Mouse (Mus musculus) intestine, embryonic 14.5 days (tissue): ENCODE measurements around the gene Unk. TPM values are rescaled to one million over a fixed set of nuclear protein-coding genes. Genes with fewer than 3 reads are reported as not detected.
A peak's percentile ranks its signal among the peaks of the same experiment; 100 is the strongest.
"Not testable (repeated sequence)": the region's sequence is repeated elsewhere in the genome, so short reads cannot be mapped to it uniquely, and the experiment has no call there.

ENCODE experiments used
- ATAC-seq: fragments of 200-750 bp; cut with Nextera tagmentation; replicated peaks from 2 replicates; pipeline ENCODE4 v1.8.0; 2017; ENCODE audit warnings: low read depth, moderate number of reproducible peaks, moderate TSS enrichment, moderate library complexity; ENCODE audit not compliant: low FRiP score, low TSS enrichment
- DNase-seq: peaks from one replicate; pipeline ENCODE4 v3.0.0-alpha.2; 2018; ENCODE audit warnings: low spot score
- H3K27ac ChIP-seq: fragments of 300-500 bp; sonication (generic); 2 replicates; pipeline ENCODE4 v1.5.1; 2014; ENCODE audit warnings: low read depth, mild to moderate bottlenecking, control low read depth
- H3K27me3 ChIP-seq: fragments of 300-500 bp; sonication (generic); replicated peaks from 2 replicates; pipeline ENCODE4 v1.6.1; 2014; ENCODE audit warnings: low read length, control low read depth; ENCODE audit not compliant: control insufficient read depth, insufficient read depth
- H3K36me3 ChIP-seq: fragments of 300-500 bp; sonication (generic); 2 replicates; pipeline ENCODE4 v1.6.1; 2014; ENCODE audit warnings: low read length, control low read depth; ENCODE audit not compliant: control insufficient read depth, insufficient read depth
- H3K4me1 ChIP-seq: fragments of 300-500 bp; sonication (generic); replicated peaks from 2 replicates; pipeline ENCODE4 v1.6.1; 2014; ENCODE audit warnings: low read length, control low read depth, mixed read lengths; ENCODE audit not compliant: control insufficient read depth, insufficient read depth
- H3K4me2 ChIP-seq: fragments of 300-500 bp; sonication (generic); 2 replicates; pipeline ENCODE4 v1.6.1; 2014; ENCODE audit warnings: low read length
- H3K4me3 ChIP-seq: fragments of 300-500 bp; sonication (generic); 2 replicates; pipeline ENCODE4 v1.5.1; 2014; ENCODE audit warnings: low read depth, low read length, control low read depth, mixed read lengths
- H3K9ac ChIP-seq: fragments of 300-500 bp; sonication (generic); 2 replicates; pipeline ENCODE4 v1.6.1; 2014; ENCODE audit warnings: mild to moderate bottlenecking, low read length
- H3K9me3 ChIP-seq: fragments of 300-500 bp; sonication (generic); 2 replicates; pipeline ENCODE4 v1.6.1; 2016; ENCODE audit warnings: low read length, control low read depth; ENCODE audit not compliant: control insufficient read depth
- WGBS: fragments of 180-500 bp; shearing (Covaris S2); extraction: QIAGEN DNeasy Blood & Tissue Kit; methylation state at CpG from one replicate; pipeline ENCODE4 v1.1.7; 2014; 5-methylcytosine and 5-hydroxymethylcytosine counted together
- polyA plus RNA-seq: library from polyadenylated mRNA; unstranded; fragments of >200 nt; fragmentation: Nextera tagmentation; extraction: Ambion mirVana; gene quantifications from 2 replicates; pipeline ENCODE4 v1.2.1, GENCODE M21; 2014

Gene Unk
- polyA plus RNA-seq, 1 experiment from 2014 or later: 29.8 TPM

- DNase-seq (no peak), ATAC-seq (no peak)
- WGBS: 88% methylated on average over 6 of the region's 6 CpGs
- Histone ChIP-seq H3K4me1 (peaks cover 10% of the 10 kb centered on the region; the same call in 1 of the 2 replicates), H3K27ac (no peak overlapping the region), H3K4me2 (no peak overlapping the region), H3K9me3 (0 out of 2 replicates have a peak, but pooled peaks cover under 1% of the 10 kb centered on the region), H3K9ac (no peak overlapping the region), H3K27me3 (no peaks in the 10 kb centered on the region), H3K36me3 (no peaks in the 10 kb centered on the region), H3K4me3 (no peak overlapping the region)
Measured at GRCm38 (mm10) chr11:116091591-116091990, 61.5 kb downstream of the Unk start.

DNA sequence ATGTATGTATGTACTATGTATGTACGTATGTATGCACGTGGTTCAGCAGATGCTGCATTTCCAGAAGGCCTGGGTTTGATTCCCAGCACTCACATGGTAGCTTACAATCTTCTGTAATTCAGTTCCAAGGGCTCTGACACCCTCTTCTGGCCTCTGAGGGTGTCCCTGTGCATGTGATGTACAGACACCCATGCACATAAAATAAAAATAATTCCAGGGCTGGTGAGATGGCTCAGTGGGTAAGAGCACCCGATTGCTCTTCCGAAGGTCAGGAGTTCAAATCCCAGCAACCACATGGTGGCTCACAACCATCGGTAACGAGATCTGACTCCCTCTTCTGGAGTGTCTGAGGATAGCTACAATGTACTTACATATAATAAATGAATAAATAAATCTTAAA, 62.8 kb downstream of the Unk start:
- not testable (repeated sequence) for ATAC-seq

GRCm38 (mm10) chr11:116093771-116094565, 63.8 kb downstream of the Unk start:
- no peaks in the 10 kb centered on the region for H3K27me3 ChIP-seq
- no peak for DNase-seq
- H3K36me3 ChIP-seq: no peaks in the 10 kb centered on the region
- H3K4me2 ChIP-seq: no peak overlapping the region
- no peak overlapping the region for H3K9ac ChIP-seq
- no peak overlapping the region; the same call in 1 of the 2 replicates for H3K27ac ChIP-seq
- ATAC-seq: no peak
- 0 out of 2 replicates have a peak, but pooled peaks cover 8% of the 10 kb centered on the region for H3K4me1 ChIP-seq
- no peak overlapping the region for H3K4me3 ChIP-seq
- H3K9me3 ChIP-seq: 0 out of 2 replicates have a peak, but pooled peaks cover 3% of the 10 kb centered on the region
- WGBS: 37% methylated on average over 16 of the region's 16 CpGs

More for the DNA sequence above, 62.8 kb downstream of the Unk start:
- not testable (repeated sequence) for DNase-seq, H3K27me3 ChIP-seq, H3K4me1 ChIP-seq, H3K9ac ChIP-seq, H3K4me2 ChIP-seq, H3K9me3 ChIP-seq, H3K27ac ChIP-seq, H3K36me3 ChIP-seq, H3K4me3 ChIP-seq
- WGBS: 88% methylated on average over 6 of the region's 6 CpGs

- no peak for ATAC-seq
- H3K9ac ChIP-seq: no peak overlapping the region
- peaks cover 20% of the 10 kb centered on the region for H3K4me1 ChIP-seq
- H3K27ac ChIP-seq: no peak overlapping the region
- no peak overlapping the region for H3K4me3 ChIP-seq
- 73% methylated on average over 3 of the region's 3 CpGs for WGBS
- no peaks in the 10 kb centered on the region for H3K36me3 ChIP-seq
- H3K27me3 ChIP-seq: no peaks in the 10 kb centered on the region
- no peak for DNase-seq
- 0 out of 2 replicates have a peak, but pooled peaks cover 3% of the 10 kb centered on the region for H3K9me3 ChIP-seq
- H3K4me2 ChIP-seq: no peak overlapping the region
Measured at GRCm38 (mm10) chr11:116095573-116095972, 65.5 kb downstream of the Unk start.

DNA sequence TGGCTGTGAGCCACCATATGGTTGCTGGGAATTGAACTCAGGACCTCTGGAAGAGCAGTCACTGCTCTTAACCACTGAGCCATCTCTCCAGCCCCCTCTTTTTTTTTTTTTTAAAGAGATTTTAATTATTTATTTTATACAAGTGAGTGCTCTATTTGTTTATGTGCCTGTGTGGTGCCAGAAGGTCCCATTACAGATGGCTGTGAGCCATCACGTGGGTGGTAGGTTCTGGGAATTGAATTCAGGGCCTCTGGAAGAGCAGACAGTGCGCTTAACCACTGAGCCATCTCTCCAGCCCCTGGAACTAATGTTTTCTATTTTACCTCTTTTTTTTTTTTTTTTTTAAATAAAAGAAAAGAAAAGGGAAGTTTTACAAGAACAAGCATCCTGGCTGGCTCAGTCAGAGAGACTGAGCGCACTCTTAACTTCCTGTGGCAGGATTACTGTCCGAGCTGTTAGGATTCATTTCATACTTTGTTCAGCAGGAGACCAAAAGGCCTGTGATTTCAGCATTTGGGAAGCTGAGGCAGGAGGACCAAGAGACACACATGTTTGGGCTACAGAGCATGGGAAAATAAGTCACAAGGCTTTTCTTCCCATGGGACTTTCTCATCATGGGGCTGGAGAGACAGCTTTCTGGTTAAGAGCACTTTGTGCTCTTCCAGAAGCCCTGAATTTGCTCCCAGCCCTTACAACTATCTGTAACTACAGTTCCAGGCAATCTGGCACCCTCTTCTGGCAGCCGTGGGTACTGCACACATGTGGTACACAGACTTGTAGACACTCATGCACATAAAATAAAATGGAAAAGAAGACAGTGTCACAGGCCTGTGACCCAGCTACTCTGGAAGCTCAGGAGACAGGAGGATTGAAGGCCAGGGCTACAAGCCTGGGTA, 66.3 kb downstream of the Unk start:
- H3K36me3 ChIP-seq: no peaks in the 10 kb centered on the region
- no peak overlapping the region for H3K9ac ChIP-seq
- H3K4me3 ChIP-seq: no peak overlapping the region
- H3K9me3 ChIP-seq: 0 out of 2 replicates have a peak, but pooled peaks cover 3% of the 10 kb centered on the region
- DNase-seq (peak; percentile 74), ATAC-seq (no peak)
- no peak overlapping the region for H3K4me2 ChIP-seq
- no peaks in the 10 kb centered on the region for H3K27me3 ChIP-seq
- H3K27ac ChIP-seq: no peak overlapping the region
- WGBS: 89% methylated on average over 5 of the region's 5 CpGs
- H3K4me1 ChIP-seq: peaks cover 28% of the 10 kb centered on the region

- Histone ChIP-seq H3K9ac (no peak overlapping the region), H3K27me3 (no peaks in the 10 kb centered on the region), H3K4me3 (no peak overlapping the region), H3K4me2 (no peak overlapping the region), H3K27ac (0 out of 2 replicates have a peak overlapping the region, but pooled peaks have one; percentile 14), H3K9me3 (0 out of 2 replicates have a peak, but pooled peaks cover 3% of the 10 kb centered on the region), H3K36me3 (no peaks in the 10 kb centered on the region), H3K4me1 (peaks cover 47% of the 10 kb centered on the region)
- no peak for ATAC-seq
- WGBS: 60% methylated on average over 14 of the region's 14 CpGs
- DNase-seq: no peak
Measured at GRCm38 (mm10) chr11:116098711-116099460, 68.8 kb downstream of the Unk start.

GRCm38 (mm10) chr11:116099462-116099861, 69.3 kb downstream of the Unk start:
- 86% methylated on average over 6 of the region's 6 CpGs for WGBS
- ATAC-seq: no peak
- DNase-seq: no peak
- Histone ChIP-seq H3K4me2 (no peak overlapping the region), H3K27me3 (no peaks in the 10 kb centered on the region), H3K9ac (no peak overlapping the region), H3K4me3 (no peak overlapping the region), H3K27ac (no peak overlapping the region), H3K4me1 (peaks cover 49% of the 10 kb centered on the region), H3K36me3 (no peaks in the 10 kb centered on the region), H3K9me3 (0 out of 2 replicates have a peak, but pooled peaks cover 3% of the 10 kb centered on the region)

- H3K4me1 ChIP-seq: peaks cover 50% of the 10 kb centered on the region
- peak overlapping the region; percentile 74; the same call in 1 of the 2 replicates for H3K27ac ChIP-seq
- no peaks in the 10 kb centered on the region for H3K36me3 ChIP-seq
- H3K4me2 ChIP-seq: no peak overlapping the region
- DNase-seq (no peak), ATAC-seq (no peak)
- no peak overlapping the region for H3K4me3 ChIP-seq
- no peak overlapping the region for H3K9ac ChIP-seq
- H3K9me3 ChIP-seq: 0 out of 2 replicates have a peak, but pooled peaks cover 3% of the 10 kb centered on the region
- WGBS: 26% methylated on average over 6 of the region's 6 CpGs
- no peaks in the 10 kb centered on the region for H3K27me3 ChIP-seq
Measured at GRCm38 (mm10) chr11:116100385-116100784, 70.3 kb downstream of the Unk start.
